Mouse (Mus musculus): ENCODE measurements around the gene Rab30.
"Not testable (repeated sequence)": the region's sequence is repeated elsewhere in the genome, so short reads cannot be mapped to it uniquely, and the experiment has no call there.

Rab30 gene

DNA sequence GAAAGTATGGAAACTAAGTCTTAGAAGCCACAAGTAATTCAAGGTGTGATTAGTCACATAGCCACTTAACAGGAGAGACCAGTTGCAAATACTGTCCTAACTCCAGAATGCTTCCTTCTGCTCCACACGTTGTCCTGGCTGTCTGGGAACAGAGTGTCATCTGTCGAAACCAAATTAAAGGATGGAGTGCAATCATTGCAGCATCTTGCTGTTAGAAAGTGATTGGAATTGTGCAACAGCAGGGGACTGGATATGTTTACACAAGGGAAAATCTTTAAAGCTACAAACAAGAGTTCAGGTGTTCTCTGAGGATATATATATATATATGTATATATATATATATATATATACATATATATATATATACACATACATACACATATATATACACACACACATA lies 9.0 kb downstream of the Rab30 start:
- no peak for DNase-seq (ENCODE audit: low spot score)

DNA sequence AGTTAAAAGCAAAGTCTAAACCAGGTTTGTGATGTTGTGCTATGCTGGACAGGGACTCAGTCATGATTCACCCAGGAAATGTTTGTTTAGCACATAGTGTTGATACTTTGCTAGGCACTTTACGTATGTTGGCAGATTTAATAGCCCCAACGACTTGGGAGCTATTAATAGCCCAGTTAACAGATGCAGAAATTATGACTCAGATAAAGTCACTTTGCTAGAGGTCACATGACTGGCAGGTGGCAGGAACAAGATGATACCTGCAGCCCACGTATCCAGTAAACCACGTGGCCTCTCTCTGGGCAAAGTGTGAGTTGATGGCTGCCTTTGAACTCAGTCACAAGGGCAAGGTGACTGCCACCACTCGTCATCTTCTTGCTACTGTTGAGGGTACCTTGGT lies 16.7 kb downstream of the Rab30 start:
- DNase-seq (ENCODE audit: low spot score), result no peak

DNA sequence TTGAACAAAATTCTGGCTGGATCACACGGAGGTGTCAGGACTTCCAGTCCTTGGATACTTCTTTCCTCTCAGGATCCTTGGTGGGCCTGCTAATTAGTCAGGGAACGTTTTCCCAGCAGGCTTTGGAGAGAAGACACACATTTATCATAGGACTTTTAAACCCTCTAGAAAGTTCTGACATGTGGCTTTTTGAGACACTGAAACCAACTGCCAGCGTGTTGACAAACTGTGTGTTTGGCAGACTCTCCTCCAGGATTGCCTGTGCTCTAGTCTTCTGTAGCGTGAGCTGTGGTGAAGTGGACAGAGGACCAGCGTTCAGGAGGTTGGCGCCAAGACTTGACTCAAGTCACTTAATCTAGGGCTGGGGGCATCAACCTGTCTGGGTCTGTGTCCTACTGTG lies 19.2 kb downstream of the Rab30 start:
- no peak for DNase-seq (ENCODE audit: low spot score)

DNA sequence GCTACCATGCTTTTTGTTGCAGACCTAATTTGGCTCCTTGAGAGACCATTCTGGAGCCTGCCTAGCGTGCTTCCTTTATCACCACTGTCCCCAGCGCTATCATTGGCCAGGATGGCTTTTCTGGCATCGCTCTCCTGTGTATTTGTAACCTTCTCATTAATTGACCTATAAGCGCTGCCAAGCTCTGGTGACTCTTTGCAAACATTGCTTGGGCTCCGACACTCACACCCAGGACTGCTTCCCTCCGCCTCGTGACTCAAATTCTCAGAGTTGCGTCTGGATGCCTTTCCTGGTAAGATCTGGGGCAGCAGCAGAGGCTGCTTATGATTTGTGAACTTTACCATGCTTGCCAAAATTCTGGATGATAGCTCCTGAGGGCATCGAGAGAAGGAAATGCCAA lies 19.8 kb downstream of the Rab30 start:
- no peak for DNase-seq (ENCODE audit: low spot score)

DNA sequence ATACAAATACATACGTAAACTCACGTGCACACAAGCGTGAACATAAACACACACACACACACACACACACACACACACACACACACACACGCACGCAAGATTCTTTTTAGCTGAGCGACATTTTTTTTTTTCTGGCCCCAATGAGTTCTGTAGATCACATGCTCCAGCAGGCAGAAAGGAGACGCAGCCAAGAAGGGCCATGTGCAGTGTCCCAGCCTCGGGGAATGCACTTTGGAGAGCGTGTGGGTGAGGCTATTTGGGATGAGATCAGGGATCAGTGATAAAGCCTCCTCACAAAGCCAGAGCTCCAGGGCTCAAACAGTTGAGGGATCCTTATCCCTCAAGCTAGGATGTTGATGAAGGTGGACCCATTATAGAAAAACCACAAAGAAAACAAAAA lies 24.0 kb downstream of the Rab30 start:
- DNase-seq (ENCODE audit: low spot score), result no peak

DNA sequence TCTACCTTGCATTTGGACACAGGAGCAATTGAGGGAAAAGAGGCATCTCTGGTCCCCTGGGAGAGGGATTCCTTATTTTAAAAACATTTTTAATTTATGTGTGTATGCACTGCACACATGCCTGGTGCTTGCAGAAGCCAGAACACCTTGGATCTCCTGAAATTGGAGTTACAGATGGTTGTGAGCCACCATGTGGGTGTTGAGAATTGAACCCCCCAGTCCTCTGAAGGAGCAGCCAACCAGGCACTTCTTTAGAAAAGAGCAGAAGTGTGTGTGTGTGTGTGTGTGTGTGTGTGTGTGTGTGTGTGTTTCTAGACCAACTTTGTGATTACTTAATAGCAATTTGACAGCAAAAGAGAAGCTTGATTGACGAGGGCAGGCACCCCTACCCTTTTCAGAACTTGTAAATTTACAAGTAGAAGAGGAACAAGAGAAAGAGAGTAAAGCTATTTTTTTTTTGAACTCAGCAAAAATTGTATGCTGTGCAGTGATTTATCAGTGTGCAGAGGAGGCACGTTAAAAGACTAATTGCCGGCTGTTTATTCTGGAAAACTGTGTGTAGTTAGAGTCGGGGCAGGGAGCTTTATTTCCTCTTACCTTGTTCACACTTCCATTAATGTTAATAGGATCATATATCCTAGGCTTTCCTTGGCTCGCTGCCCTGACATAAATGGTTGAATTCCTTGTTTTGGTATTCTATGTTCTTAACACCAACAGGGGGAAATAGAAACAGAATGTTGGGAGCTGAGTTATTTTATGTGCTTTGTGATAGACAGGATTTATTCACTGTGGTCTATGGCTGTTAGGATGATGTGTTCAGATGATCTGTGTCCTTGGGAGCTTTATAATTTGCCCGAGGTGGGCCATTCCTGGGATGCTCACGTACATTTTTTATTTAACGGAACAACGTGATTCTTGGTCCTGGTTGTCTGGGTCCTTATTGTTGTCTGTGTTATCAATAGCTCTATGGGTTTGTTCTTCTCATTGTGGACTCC lies 25.0 kb downstream of the Rab30 start:
- no peak for DNase-seq (ENCODE audit: low spot score)

DNA sequence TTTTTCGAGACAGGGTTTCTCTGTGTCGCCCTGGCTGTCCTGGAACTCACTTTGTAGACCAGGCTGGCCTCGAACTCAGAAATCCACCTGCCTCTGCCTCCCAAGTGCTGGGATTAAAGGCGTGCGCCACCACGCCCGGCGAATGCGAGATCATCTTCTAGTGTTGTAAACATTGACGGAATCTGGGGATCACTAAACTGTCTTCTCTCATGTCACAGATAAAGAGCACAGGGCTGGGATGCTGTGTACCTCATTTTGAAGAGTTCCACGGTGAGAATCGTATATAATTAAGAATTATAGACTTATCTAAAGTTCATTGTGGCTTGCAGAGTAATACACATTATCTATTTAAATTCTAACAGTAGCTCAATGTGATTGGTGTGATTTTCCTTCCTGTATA lies 26.7 kb downstream of the Rab30 start:
- not testable (repeated sequence) for DNase-seq (ENCODE audit: low spot score)

DNA sequence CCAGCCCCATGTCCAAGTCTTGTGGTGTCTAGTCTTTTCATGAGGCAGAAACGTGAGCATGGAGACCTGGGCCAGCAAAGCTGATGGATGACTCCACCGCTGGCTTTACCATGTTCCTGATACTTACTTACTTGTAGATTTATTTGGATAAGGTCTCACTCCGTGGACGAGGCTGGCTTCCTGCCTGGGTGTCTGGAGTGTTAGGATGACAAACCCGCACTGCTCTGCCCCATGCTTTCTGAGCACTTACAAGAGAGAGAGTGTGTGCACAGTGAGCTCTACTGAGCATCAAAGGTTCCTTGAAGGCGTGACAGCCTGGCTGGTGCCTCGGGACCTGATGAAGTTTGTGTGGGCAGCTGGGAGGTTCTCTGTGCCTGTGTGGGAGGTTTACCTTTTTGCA lies 27.5 kb downstream of the Rab30 start:
- DNase-seq (ENCODE audit: low spot score), result no peak

DNA sequence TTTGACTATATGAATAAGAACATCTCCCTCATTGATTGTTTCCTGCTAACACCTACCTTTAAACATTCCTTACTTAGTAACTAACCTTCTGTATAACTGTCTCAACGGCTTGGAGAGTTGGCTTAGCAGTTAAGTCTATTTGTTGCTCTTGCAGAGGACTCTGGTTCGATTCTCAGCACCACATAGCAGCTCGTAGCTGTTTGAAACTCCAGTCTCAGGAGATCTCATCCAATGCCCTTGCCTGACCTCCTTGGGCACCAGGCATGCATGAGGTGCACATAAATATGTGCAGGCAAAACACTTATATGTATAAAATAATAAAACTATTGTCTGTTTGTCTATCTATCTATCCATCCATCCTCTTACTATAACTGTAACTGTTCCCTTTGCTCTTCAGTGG lies 31.6 kb downstream of the Rab30 start:
- no peak for DNase-seq (ENCODE audit: low spot score)

DNA sequence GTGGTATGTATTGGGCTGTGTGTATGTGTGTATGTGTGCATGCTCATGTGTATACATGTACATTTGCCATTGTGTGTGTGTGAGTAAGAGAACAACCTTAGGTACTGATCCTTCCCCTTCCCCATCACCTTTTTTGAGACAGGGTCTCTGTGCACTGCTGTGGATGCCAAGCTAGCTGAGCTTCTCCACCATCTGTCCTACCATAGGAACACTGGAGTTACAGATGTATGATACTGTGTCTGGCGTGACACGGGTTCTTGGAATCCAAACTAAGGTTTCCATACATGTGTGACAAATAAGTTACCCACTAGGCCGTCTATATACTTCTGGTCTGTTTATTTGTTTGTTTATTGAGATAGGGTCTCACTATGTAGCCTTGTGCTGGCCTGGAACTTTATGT lies 32.2 kb downstream of the Rab30 start:
- DNase-seq (ENCODE audit: low spot score), result no peak

DNA sequence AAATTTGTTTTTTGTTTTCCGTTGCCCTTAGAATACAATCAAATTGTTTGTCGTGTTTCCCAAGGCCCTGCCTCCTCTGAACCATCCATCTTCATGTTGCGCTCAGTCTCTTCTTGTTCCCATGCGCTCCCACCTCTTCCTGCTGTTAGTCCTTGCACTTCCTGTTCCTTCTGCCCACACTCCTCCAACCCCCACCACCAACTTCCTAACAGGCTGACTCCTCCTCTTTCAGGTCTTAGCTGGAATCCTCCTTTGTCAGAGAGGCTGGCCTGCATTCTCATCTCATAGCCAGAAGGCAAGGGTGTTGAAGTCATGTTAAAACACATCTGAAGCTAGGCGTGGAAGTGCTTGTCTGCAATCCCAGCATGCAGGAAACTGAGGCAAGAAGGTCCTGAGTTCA lies 33.3 kb downstream of the Rab30 start:
- no peak for DNase-seq (ENCODE audit: low spot score)

DNA sequence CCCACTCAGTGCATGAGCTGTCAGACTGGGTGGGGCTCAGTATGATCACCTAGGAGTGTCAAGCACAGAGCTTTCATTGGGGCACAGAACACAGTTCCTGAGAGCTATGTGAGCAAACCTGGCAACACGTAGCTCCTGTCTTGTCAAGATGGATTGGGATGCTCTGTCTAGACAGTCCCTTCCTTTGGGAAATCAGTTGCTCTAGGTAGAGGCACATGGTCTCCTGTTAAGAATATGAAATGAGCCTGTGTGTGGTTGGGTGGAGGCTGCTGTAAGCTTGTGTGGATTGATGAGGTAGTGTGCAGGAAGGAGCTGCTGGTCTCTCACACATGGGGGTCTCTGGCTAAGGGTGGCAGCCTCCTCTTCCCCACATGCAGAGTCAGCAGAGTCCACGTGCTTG lies 34.3 kb downstream of the Rab30 start:
- no peak for DNase-seq (ENCODE audit: low spot score)

DNA sequence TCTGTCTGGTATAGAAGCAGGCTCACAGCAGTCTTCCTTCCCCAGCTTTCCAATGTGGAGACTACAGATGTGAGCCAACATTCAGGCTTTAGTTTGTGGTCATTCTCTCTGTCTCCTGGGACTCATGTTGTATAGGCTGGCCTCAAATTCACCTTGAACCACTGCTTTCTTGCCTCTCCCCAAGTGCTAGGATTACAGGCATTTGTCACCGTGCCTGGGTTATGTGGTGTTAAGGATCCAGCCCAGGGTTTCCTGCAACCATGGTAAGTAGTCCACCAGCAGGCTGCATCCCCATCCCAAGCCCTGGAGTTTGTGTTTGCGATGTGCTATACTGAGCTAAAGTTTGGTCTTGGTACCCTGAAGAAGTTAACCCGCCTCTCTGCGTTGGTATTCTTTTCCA lies 35.2 kb downstream of the Rab30 start:
- DNase-seq (ENCODE audit: low spot score), result no peak

DNA sequence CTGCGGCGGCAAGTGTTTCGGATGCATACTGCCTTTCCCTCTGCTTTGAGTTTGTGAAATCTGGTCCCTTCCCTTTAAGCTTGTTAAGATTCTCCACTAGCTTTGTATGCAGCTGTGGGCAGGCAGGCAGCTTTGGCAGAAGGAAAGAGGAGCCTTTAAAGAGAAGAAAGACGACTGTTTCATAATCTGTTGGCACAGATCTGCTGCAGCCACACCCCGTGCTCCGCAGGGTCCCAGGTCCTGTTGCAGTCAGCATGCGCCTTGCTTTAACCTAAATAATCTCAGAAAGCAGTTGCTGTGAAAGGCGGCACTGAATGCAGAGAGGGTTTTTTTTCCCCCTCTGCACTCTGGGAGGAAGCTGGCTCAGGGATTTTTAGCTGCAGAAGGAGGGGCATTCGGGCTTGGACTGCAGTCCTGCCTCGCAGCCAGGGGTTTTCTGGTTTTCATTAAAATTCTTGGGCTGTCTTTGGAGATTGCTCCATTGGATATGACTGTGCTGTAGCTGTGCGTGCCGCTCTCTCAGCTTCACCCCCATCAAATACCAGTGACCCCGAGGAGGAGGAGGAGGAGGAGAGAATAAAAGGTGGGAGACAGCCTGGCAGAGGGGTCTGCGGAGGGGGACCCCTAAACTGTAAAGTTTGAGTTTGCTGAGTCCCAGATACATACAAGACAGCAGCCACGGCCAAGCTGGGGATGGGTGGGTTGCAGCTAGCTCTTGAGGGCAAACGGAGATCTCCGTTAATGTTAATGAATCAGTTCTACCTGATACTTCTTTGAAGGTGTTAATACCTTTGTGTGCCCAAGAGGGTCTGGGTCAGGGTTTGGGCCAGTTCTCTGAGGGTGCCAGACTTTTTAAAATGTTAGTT lies 35.9 kb downstream of the Rab30 start:
- DNase-seq (ENCODE audit: low spot score), result no peak

DNA sequence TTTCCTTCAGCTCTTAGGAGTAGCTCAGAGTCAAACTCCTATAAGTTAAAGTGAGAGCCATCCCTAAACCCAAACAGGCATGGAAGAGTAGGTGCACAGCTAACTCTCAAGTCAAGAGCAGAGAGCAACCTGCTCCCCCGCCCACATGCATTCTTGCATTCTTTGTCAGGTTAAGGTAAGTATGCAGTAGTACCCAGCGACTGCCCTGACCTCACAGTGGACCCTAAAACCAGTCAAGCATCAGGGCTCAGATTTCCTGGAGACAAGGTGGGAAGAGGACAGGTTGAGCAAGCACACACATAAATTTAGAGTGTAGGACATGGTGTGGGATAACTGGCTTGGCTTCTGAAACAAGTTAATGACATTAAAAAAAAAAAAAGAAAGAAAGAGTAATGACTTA lies 37.7 kb downstream of the Rab30 start:
- DNase-seq (ENCODE audit: low spot score), result no peak

DNA sequence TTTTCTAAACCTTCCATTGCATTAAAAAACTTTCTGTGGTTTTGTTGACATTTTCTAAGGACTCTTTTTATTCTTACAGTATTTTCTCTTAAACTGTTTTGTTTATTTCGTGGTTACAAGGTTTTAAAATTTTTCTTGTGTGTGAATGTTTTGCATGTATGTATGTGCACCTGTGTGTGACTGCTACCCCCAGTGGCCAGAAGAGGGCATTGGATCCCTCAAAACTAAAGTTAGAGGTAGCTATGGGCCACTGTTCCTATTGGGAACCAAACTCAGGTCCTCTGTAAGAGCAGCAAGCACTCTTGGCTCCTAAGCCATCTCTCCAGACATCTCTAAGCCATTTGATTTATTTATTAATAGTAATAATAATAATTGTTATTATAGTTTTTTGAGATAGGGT lies 40.0 kb downstream of the Rab30 start:
- DNase-seq (ENCODE audit: low spot score), result no peak

DNA sequence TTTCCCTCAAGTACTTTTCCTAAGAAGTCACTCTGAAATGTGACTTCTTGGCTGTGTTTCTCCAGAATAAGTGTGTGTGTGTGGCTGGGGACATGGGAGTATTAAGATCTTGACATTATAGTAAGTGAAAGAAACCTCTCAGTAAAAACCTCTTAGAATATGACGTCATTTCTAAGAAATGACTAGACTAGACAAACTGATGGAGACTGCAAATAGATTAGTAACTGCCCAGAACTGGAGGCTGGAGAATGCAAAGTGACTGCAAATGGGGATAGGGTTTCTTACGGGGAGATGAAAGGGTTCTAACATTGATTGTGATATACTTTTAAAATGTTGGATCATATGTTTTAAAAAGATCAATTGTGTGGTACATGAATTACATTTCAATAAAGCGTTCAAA lies 40.5 kb downstream of the Rab30 start:
- no peak for DNase-seq (ENCODE audit: low spot score)

DNA sequence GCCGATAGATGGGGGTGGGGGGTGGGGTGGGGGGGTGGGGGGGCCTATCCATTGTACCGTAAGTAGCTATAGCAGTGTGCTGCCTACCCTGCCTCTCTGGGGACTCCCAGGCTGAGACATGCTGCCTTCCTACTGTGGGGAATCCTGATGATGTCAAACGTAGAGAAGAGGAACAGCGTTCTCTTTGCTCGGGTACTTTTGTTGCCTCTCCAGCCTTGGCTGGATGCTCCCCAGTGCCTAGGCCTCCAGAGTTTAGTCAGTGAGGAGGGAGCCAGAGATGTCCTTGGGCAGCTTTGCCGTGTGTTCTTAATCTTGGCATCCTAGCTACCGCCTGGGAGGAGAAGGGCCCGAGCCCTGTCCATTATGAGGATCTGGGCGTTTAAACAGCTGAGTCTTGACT lies 41.1 kb downstream of the Rab30 start:
- DNase-seq (ENCODE audit: low spot score), result no peak

DNA sequence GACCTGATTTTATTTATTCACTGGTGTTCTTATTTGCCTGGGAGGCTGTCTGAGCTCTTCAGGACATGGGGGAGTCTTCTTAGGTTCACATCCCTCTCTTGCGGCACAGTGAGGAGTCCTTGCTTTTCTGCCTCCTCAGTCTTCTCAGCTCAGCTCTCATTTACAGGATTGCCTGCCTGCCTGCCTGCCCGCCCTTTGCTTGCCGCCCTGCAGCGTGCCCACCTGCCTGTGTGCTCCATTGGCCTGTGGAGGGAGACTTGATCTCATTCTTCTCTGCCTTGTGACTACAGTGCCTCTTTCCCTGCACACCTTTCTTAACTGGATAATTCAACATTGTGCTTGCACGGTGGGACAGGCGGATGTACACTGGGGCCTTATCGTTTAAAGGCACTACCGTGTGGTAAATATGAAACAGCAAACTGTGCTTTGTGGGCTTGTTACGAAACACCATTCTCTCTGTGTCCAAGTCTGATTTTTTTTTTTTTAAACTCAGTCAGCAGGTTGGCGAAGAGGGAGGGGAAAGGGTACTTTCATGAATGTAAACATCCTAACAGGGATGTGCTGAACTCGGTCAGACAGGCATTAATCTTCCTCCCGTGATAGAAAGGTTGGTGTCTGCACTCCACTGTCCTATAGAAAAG lies 41.9 kb downstream of the Rab30 start:
- DNase-seq (ENCODE audit: low spot score), result no peak

DNA sequence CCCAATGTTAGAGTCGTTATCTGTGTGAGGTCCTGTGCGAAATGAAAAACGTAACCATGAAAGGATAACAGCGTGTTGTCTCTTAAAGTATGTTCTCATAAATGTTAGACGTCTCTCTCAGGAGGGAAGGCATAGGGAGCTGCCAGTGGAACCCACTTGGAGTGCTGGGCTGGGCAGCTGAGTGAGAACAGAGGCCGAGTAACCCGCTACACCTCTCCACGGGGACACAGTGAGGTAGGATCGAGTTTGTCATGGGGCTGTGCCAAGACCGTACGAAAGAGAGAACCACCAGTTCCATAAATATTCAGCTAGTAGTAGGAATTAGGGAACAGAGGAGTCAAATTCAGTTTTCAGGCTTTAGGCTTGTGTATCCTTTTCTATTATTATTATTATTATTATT lies 42.5 kb downstream of the Rab30 start:
- no peak for DNase-seq (ENCODE audit: low spot score)

DNA sequence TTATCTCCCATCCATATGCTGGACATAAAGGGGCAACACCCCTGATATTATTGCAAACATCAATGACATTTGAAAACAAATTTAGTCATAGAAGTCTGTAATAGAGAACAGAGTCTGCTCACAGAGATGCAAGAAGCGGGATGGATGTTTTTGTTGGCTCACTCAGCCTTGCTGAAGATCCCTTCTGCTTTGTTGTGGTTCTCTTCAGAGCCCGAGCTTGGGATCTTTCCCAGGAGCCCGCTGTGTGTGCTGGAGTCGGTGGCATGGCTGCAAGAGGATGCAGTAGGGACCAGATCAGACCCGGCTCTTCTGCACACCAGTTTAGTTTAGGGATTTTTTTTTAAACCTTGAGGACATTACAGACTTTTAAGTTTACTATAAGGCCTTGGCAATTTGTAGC lies 54.3 kb downstream of the Rab30 start:
- no peak for DNase-seq (ENCODE audit: low spot score)

DNA sequence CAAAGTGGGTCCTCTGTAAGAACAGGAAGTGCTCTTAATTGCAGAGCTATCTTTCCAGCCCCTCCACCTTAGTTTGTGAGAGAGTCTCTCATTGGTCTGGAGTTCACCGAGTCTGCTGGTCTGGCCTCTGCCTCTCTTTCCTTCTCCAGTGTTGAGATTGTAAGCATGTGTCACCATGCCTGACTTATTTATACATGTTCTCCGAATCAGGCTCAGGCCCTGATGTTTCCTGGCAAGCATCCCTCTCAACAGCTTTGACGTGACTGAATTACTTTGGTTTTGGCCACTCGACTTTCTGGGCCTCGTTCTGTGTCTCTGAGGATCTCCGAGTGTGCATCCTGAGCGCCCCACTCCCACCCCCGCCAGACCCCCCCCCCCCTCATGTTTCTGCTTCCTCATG lies 55.4 kb downstream of the Rab30 start:
- no peak for DNase-seq (ENCODE audit: low spot score)

All from ovary, postnatal 14 days (tissue).